Mouse (Mus musculus): ENCODE data around the gene Rims1.

DNA sequence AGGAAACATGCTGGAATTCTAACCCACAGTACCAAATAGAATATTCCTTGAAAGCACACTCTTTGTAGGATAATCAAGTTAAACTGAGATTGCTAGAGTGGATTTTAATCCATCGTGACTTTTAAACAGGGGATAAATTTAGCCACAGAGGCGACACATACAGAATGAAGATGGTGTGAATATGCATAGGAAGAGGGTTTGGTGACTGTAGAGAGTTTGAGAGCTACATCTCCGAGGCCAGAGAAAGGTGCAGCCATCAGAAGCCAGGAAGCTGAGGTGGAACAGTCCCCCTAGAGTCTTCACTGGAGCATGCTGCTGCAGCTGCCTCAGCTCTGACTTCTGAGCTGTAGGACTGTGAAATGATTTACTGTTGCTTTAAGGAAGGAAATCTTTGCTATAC, 179.5 kb downstream of the Rims1 start:
- TF ChIP-seq GATA1 (IDR thresholded peaks at IDR 0.05; ENCODE audit: borderline replicate concordance, low read length) (no peak), FLI1 (IDR thresholded peaks at IDR 0.05; ENCODE audit: low read length) (no peak)
